Mouse (Mus musculus): ENCODE measurements around the gene Mtmr4. TPM values are rescaled to one million over a fixed set of nuclear protein-coding genes. Genes with fewer than 3 reads are reported as not detected.
A peak's percentile ranks its signal among the peaks of the same experiment; 100 is the strongest.

Gene Mtmr4
- polyA plus RNA-seq (2014; fragmentation: Nextera tagmentation; extraction: Ambion mirVana), result 62.4 and 66.8 TPM in 2 replicates

DNA sequence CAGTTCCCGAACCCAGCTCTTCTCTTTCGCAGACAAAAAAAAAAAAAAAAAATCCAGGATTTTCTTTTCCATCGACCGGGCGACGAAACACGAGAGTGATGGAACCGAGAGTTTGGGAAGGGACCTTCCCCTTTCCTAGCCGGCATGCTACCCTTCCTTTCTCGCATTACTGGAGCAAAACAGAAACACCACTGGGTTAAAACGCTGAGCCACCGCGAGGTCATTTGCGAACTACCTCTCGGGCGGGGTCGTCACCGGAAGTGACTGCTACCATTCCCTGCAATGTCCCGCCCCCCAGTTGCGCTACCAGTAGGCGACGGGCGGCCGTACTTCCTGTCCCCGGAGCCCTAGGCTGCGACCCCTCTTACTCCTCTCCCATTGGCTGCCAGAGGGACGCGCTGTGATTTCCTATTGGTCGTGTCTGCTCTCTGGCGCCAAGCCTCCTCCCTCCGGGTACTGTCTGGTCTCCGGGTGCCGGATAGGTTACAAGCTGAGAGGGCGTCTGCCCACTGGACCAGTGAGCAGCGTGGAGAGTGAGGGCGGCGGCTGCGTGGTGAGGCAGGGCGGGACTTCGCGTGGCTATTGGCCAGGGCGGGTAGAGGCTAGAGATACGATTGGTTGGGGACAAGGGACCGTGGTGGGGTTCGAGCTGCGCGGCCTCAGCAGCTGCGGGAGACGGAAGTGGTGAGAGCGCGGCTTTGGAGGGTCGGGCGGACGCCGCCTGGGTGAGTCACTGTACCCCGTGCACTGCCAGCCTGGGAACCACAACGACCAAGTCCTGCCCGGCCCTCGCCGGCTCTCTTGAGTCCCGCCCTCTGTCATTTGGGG is at the start of gene Mtmr4:
Gene Mtmr4, plus strand, starts transcription at position 637 of the 828 bp plus-strand sequence.
- Histone ChIP-seq H3K36me3 (ENCODE audit: control insufficient read depth, insufficient read depth, low read length) (no peaks in the 10 kb centered on the region), H3K4me2 (ENCODE audit: low read depth, severe bottlenecking) (peak within 1 kb of the TSS; percentile 80), H3K4me3 (ENCODE audit: low read depth, low read length) (peak within 1 kb of the TSS; percentile 73), H3K27me3 (ENCODE audit: control insufficient read depth, insufficient read depth, low read length) (no peaks in the 10 kb centered on the region), H3K9me3 (ENCODE audit: control insufficient read depth, low read length) (no peaks in the 10 kb centered on the region), H3K4me1 (ENCODE audit: control insufficient read depth, insufficient read depth, low read length) (peaks cover 27% of the 10 kb centered on the region), H3K27ac (replicated peaks; ENCODE audit: low read depth, low read length) (peak within 1 kb of the TSS; percentile 83), H3K9ac (ENCODE audit: low read length) (peak within 1 kb of the TSS; percentile 88)
- WGBS, result 0% methylated on average over 61 of the region's 61 CpGs
- DNase-seq (ENCODE audit: low spot score) (peak; percentile 99), ATAC-seq (ENCODE audit: insufficient number of reproducible peaks, low FRiP score, low TSS enrichment, low read depth) (peak; percentile 99)

DNA sequence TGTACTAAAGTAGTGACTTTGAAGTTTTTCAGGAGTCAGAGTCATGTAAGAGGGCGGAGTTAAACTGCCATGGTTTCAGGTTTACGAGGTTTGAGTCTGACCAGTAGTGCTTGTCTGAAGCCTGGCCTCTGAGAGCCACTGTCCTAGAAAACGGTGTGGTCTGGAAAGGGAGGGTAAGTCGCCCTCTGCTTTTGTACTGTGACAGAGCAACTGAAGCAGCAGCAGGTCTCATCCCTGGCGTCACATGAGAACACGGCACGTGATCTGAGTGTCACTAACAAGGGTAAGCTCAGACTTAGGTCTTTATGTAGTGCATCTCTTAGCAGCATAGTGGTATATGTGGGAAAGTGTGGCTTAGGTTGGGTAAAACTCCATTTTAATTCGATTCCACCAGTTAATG is 49.7 kb upstream of the Mtmr4 start:
- H3K27me3 ChIP-seq (ENCODE audit: control insufficient read depth, insufficient read depth, low read length), result no peaks in the 10 kb centered on the region
- H3K4me3 ChIP-seq (ENCODE audit: low read depth, low read length), result no peak overlapping the region
- no peaks in the 10 kb centered on the region for H3K36me3 ChIP-seq (ENCODE audit: control insufficient read depth, insufficient read depth, low read length)
- no peak for ATAC-seq (ENCODE audit: insufficient number of reproducible peaks, low FRiP score, low TSS enrichment, low read depth)
- DNase-seq (ENCODE audit: low spot score), result peak; percentile 24
- H3K9ac ChIP-seq (ENCODE audit: low read length), result no peak overlapping the region
- no peak overlapping the region for H3K27ac ChIP-seq (replicated peaks; ENCODE audit: low read depth, low read length)
- H3K4me2 ChIP-seq (ENCODE audit: low read depth, severe bottlenecking), result no peak overlapping the region
- WGBS, result 31% methylated on average over 8 of the region's 8 CpGs
- no peaks in the 10 kb centered on the region for H3K9me3 ChIP-seq (ENCODE audit: control insufficient read depth, low read length)
- H3K4me1 ChIP-seq (ENCODE audit: control insufficient read depth, insufficient read depth, low read length), result no peaks in the 10 kb centered on the region

DNA sequence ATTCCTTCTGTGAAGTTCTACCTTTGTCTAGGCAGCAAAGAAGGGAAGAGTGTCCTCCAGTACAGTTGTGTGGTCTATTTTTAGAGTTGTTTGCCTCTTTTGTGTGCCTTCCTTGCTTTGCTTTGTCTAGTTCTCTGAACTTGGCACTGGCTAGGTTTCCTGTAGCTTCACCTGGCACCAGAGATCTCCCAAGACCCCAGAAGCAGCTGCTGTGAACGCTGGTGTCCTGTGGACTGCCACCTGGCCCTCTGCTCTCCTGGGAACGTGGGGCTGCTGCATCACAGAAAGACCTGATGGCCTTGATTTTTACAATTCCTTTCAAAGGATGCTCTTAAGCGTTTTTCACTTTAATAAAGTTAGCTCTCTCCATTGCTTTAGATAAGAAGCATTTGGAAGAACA is 49.1 kb upstream of the Mtmr4 start:
- 53% methylated on average over 3 of the region's 3 CpGs for WGBS
- H3K9ac ChIP-seq (ENCODE audit: low read length), result no peak overlapping the region
- H3K27ac ChIP-seq (replicated peaks; ENCODE audit: low read depth, low read length), result no peak overlapping the region
- no peak overlapping the region for H3K4me2 ChIP-seq (ENCODE audit: low read depth, severe bottlenecking)
- no peaks in the 10 kb centered on the region for H3K4me1 ChIP-seq (ENCODE audit: control insufficient read depth, insufficient read depth, low read length)
- ATAC-seq (ENCODE audit: insufficient number of reproducible peaks, low FRiP score, low TSS enrichment, low read depth), result no peak
- no peak overlapping the region for H3K4me3 ChIP-seq (ENCODE audit: low read depth, low read length)
- no peaks in the 10 kb centered on the region for H3K27me3 ChIP-seq (ENCODE audit: control insufficient read depth, insufficient read depth, low read length)
- H3K9me3 ChIP-seq (ENCODE audit: control insufficient read depth, low read length), result no peaks in the 10 kb centered on the region
- no peak for DNase-seq (ENCODE audit: low spot score)
- H3K36me3 ChIP-seq (ENCODE audit: control insufficient read depth, insufficient read depth, low read length), result no peaks in the 10 kb centered on the region

DNA sequence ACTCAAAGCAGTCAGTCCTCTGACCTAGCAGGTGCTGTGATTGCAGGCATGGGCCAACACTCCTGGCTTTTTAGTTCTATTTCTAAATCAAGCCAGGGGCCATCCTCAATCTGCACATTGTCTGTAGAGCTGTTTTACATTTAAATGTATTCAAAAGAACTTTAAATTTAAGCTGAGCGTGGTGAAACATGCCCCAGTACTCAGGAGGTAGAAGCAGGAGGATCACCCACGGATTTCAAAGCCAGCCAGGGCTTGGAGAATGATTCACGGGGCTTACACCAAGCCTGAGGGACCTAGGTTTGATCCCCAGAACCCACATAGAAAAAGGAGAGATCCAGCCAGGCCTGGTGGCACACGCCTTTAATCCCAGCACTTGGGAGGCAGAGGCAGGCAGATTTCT is 38.6 kb upstream of the Mtmr4 start:
- 81% methylated on average over 4 of the region's 4 CpGs for WGBS
- Histone ChIP-seq H3K27me3 (ENCODE audit: control insufficient read depth, insufficient read depth, low read length) (no peaks in the 10 kb centered on the region), H3K9ac (ENCODE audit: low read length) (no peak overlapping the region), H3K9me3 (ENCODE audit: control insufficient read depth, low read length) (no peaks in the 10 kb centered on the region), H3K4me2 (ENCODE audit: low read depth, severe bottlenecking) (no peak overlapping the region), H3K36me3 (ENCODE audit: control insufficient read depth, insufficient read depth, low read length) (no peaks in the 10 kb centered on the region), H3K4me1 (ENCODE audit: control insufficient read depth, insufficient read depth, low read length) (no peaks in the 10 kb centered on the region), H3K27ac (replicated peaks; ENCODE audit: low read depth, low read length) (no peak overlapping the region), H3K4me3 (ENCODE audit: low read depth, low read length) (no peak overlapping the region)
- DNase-seq (ENCODE audit: low spot score), result no peak
- no peak for ATAC-seq (ENCODE audit: insufficient number of reproducible peaks, low FRiP score, low TSS enrichment, low read depth)

DNA sequence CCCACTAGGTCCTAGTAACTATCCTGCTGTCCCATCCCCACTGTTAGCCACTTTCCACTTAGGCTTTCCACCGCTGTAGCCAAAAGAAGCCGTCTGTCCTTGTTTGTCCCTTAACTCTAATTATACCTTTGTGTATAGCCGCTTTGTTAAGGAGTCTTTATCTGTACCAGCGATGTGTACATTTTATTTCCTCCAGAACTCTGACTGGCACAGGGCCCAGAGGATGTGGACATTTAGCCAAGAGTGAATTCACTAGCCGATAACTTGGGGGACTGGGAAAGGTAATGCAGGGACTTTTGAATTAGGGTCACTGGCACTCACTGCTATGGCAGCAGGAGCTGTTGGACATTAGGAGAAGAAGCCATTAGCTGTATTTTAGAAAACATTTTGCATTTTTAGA is 37.6 kb upstream of the Mtmr4 start:
- no peak overlapping the region for H3K27ac ChIP-seq (replicated peaks; ENCODE audit: low read depth, low read length)
- DNase-seq (ENCODE audit: low spot score), result no peak

DNA sequence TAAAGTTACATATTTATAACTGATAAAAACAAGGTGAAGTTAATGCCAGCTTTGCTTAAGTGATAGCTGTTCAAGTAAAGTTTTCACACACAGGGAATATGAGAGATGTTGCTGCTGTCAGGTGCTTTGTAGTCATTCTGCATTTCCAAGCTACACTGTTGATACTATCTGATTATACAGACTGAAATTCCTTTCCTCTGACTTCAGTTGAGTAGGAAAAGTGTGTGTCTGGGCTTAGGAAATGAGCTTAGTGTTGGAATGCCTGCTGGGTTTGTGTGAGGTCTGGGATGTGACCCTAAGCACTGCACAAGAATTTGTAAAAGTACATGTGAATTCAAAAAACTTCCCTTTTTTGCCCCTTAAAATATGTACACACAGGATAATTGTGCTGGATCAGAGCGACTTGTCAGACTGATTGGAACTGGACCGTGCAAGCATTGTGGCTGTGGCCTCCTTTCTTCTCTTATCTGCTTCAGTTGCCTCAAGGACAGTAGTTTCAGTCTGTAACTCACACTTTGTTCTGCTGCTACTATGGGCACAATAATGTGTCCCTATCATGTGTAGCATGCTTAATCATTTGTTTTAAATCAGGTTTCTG is 36.8 kb upstream of the Mtmr4 start:
- H3K27me3 ChIP-seq (ENCODE audit: control insufficient read depth, insufficient read depth, low read length), result no peaks in the 10 kb centered on the region
- DNase-seq (ENCODE audit: low spot score) (no peak), ATAC-seq (ENCODE audit: insufficient number of reproducible peaks, low FRiP score, low TSS enrichment, low read depth) (no peak)
- H3K4me1 ChIP-seq (ENCODE audit: control insufficient read depth, insufficient read depth, low read length), result no peaks in the 10 kb centered on the region
- no peak overlapping the region for H3K9ac ChIP-seq (ENCODE audit: low read length)
- no peak overlapping the region for H3K27ac ChIP-seq (replicated peaks; ENCODE audit: low read depth, low read length)
- H3K36me3 ChIP-seq (ENCODE audit: control insufficient read depth, insufficient read depth, low read length), result no peaks in the 10 kb centered on the region
- WGBS, result 86% methylated on average over 2 of the region's 2 CpGs
- no peak overlapping the region for H3K4me3 ChIP-seq (ENCODE audit: low read depth, low read length)
- no peak overlapping the region for H3K4me2 ChIP-seq (ENCODE audit: low read depth, severe bottlenecking)
- no peaks in the 10 kb centered on the region for H3K9me3 ChIP-seq (ENCODE audit: control insufficient read depth, low read length)

More for the DNA sequence above, 37.6 kb upstream of the Mtmr4 start:
- no peak overlapping the region for H3K4me3 ChIP-seq (ENCODE audit: low read depth, low read length)
- H3K36me3 ChIP-seq (ENCODE audit: control insufficient read depth, insufficient read depth, low read length), result no peaks in the 10 kb centered on the region
- ATAC-seq (ENCODE audit: insufficient number of reproducible peaks, low FRiP score, low TSS enrichment, low read depth), result no peak
- H3K27me3 ChIP-seq (ENCODE audit: control insufficient read depth, insufficient read depth, low read length), result no peaks in the 10 kb centered on the region
- H3K4me2 ChIP-seq (ENCODE audit: low read depth, severe bottlenecking), result no peak overlapping the region
- WGBS, result 80% methylated on average over 5 of the region's 5 CpGs
- no peaks in the 10 kb centered on the region for H3K4me1 ChIP-seq (ENCODE audit: control insufficient read depth, insufficient read depth, low read length)
- no peaks in the 10 kb centered on the region for H3K9me3 ChIP-seq (ENCODE audit: control insufficient read depth, low read length)
- no peak overlapping the region for H3K9ac ChIP-seq (ENCODE audit: low read length)

DNA sequence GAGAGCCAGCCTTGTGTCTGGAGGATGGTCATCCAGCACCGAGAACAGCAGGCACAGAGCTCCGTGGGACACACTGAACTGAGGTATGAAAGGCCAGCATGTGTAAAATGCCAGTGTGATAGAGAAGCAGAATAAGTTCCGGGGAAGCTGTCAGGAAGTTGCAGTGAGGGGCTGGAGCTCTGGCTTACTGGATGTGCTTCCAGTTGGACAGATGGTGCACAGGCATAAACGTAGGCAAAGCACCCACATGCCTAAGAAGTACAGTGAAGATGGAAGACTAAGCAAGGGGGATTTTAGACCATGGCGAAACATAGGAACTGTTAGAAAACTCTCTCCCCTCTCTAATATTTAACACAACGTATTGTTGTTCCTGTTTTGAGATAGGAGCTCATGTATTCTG is 30.8 kb upstream of the Mtmr4 start:
- 82% methylated on average over 6 of the region's 6 CpGs for WGBS

DNA sequence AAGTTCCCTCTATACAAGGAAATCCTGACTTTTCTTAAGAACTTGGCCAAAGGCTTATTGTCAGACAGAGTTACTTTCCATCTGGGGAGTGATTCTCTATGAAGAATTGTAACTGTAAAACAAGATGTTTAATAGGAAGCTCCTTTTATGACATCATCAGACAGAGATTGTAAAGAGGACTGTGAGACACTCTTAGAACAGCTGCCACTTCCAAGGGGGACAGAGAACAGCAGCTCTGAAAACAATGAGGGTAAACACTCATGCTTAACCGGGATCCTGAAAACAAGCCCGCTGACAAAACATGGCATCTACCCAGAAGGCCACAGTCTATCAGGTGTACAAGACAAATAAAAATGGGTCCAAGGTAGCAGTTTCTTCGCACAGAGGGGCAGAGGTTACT is 25.5 kb upstream of the Mtmr4 start, which contains the start of gene Gm11492:
Gene Gm11492, plus strand, starts transcription at position 153 of the 400 bp plus-strand sequence.
- no peaks in the 10 kb centered on the region for H3K27me3 ChIP-seq (ENCODE audit: control insufficient read depth, insufficient read depth, low read length)
- 81% methylated on average over 3 of the region's 3 CpGs for WGBS
- H3K36me3 ChIP-seq (ENCODE audit: control insufficient read depth, insufficient read depth, low read length), result no peaks in the 10 kb centered on the region
- no peaks in the 10 kb centered on the region for H3K9me3 ChIP-seq (ENCODE audit: control insufficient read depth, low read length)
- no peak within 1 kb of the TSS for H3K9ac ChIP-seq (ENCODE audit: low read length)
- H3K4me1 ChIP-seq (ENCODE audit: control insufficient read depth, insufficient read depth, low read length), result no peaks in the 10 kb centered on the region
- no peak within 1 kb of the TSS for H3K27ac ChIP-seq (replicated peaks; ENCODE audit: low read depth, low read length)
- no peak for ATAC-seq (ENCODE audit: insufficient number of reproducible peaks, low FRiP score, low TSS enrichment, low read depth)
- DNase-seq (ENCODE audit: low spot score), result no peak
- H3K4me2 ChIP-seq (ENCODE audit: low read depth, severe bottlenecking), result no peak within 1 kb of the TSS
- H3K4me3 ChIP-seq (ENCODE audit: low read depth, low read length), result no peak within 1 kb of the TSS

More for the DNA sequence above, 30.8 kb upstream of the Mtmr4 start:
- no peaks in the 10 kb centered on the region for H3K9me3 ChIP-seq (ENCODE audit: control insufficient read depth, low read length)
- DNase-seq (ENCODE audit: low spot score) (no peak), ATAC-seq (ENCODE audit: insufficient number of reproducible peaks, low FRiP score, low TSS enrichment, low read depth) (no peak)
- H3K27me3 ChIP-seq (ENCODE audit: control insufficient read depth, insufficient read depth, low read length), result no peaks in the 10 kb centered on the region
- no peaks in the 10 kb centered on the region for H3K36me3 ChIP-seq (ENCODE audit: control insufficient read depth, insufficient read depth, low read length)
- H3K4me1 ChIP-seq (ENCODE audit: control insufficient read depth, insufficient read depth, low read length), result no peaks in the 10 kb centered on the region
- no peak overlapping the region for H3K4me3 ChIP-seq (ENCODE audit: low read depth, low read length)
- no peak overlapping the region for H3K4me2 ChIP-seq (ENCODE audit: low read depth, severe bottlenecking)
- no peak overlapping the region for H3K27ac ChIP-seq (replicated peaks; ENCODE audit: low read depth, low read length)
- H3K9ac ChIP-seq (ENCODE audit: low read length), result no peak overlapping the region

All from limb, embryonic 11.5 days (tissue).